Mouse (Mus musculus): ENCODE measurements around the gene Rcan2. TPM values are rescaled to one million over a fixed set of nuclear protein-coding genes. Genes with fewer than 3 reads are reported as not detected.
A peak's percentile ranks its signal among the peaks of the same experiment; 100 is the strongest.

Rcan2 gene
- total and polyA plus RNA-seq, 2 experiments from 2014 or later, result 94.3 to 167 TPM

DNA sequence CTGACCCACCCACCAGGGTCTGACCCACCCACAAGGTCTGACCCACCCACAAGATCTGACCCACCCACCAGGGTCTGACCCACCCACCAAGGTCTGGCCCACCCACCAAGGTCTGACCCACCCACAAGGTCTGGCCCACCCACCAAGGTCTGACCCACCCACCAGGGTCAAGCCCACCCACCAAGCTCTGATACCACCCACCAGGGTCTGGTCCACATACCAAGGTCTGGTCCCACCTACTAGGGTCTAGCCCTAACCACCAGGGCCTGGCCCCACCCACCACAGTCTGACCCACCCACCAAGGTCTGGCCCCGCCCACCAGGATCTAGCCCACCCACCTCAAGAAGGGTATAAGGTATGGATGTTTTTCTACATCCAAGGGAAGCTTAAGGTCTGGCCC, 15.3 kb downstream of the Rcan2 start:
- H3K4me3 ChIP-seq (ENCODE audit: low read depth, low read length), result no peak overlapping the region
- H3K9ac ChIP-seq (replicated peaks; ENCODE audit: low read depth, low read length), result no peak overlapping the region
- H3K4me1 ChIP-seq (ENCODE audit: control insufficient read depth, insufficient read depth), result peaks cover 11% of the 10 kb centered on the region
- no peaks in the 10 kb centered on the region for H3K36me3 ChIP-seq (replicated peaks; ENCODE audit: control insufficient read depth, insufficient read depth, low read length)
- H3K27ac ChIP-seq (ENCODE audit: low read depth), result no peak overlapping the region
- DNase-seq (ENCODE audit: low spot score), result no peak
- ATAC-seq (ENCODE audit: insufficient read depth, low read depth), result no peak; the same call in 1 of the 2 replicates
- no peak for TF ChIP-seq EP300 (IDR thresholded peaks at IDR 0.05; ENCODE audit: low read depth)
- no peak for TF ChIP-seq CTCF (IDR thresholded peaks at IDR 0.05; ENCODE audit: low read depth)
- WGBS, result 67% methylated on average over 1 of the region's 1 CpGs
- no peaks in the 10 kb centered on the region for H3K27me3 ChIP-seq (ENCODE audit: control insufficient read depth, insufficient read depth, low read length)
- H3K4me2 ChIP-seq (ENCODE audit: low read depth, low read length), result no peak overlapping the region
- no peaks in the 10 kb centered on the region for H3K9me3 ChIP-seq (replicated peaks; ENCODE audit: control insufficient read depth, low read length)

DNA sequence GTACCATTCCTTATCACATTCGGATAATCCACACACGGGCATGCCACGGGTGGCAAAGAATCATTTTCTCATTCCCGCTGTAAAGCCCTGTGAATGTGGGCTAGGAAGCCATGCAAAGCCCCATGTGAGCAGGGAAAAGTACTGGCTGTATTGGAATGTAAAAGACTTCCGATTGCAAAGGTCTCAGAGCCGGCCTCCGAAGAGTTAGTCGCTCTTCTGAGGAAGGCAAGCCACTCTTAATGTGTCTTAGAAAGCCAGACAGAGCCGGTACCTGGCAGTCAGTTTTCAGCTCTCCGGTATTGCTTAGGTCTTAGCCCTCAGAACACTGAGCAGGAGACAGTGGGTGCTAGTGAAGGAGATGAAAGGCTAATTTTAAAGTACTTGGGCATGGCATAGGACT, 16.0 kb downstream of the Rcan2 start:
- Histone ChIP-seq H3K36me3 (replicated peaks; ENCODE audit: control insufficient read depth, insufficient read depth, low read length) (no peaks in the 10 kb centered on the region), H3K9ac (replicated peaks; ENCODE audit: low read depth, low read length) (no peak overlapping the region), H3K27ac (ENCODE audit: low read depth) (no peak overlapping the region), H3K27me3 (ENCODE audit: control insufficient read depth, insufficient read depth, low read length) (no peaks in the 10 kb centered on the region), H3K4me1 (ENCODE audit: control insufficient read depth, insufficient read depth) (peaks cover 11% of the 10 kb centered on the region), H3K4me2 (ENCODE audit: low read depth, low read length) (no peak overlapping the region), H3K4me3 (ENCODE audit: low read depth, low read length) (no peak overlapping the region), H3K9me3 (replicated peaks; ENCODE audit: control insufficient read depth, low read length) (no peaks in the 10 kb centered on the region)
- TF ChIP-seq EP300 (IDR thresholded peaks at IDR 0.05; ENCODE audit: low read depth), result no peak
- no peak for TF ChIP-seq CTCF (IDR thresholded peaks at IDR 0.05; ENCODE audit: low read depth)
- DNase-seq (ENCODE audit: low spot score), result no peak
- 67% methylated on average over 10 of the region's 10 CpGs for WGBS
- ATAC-seq (ENCODE audit: insufficient read depth, low read depth), result no peak

DNA sequence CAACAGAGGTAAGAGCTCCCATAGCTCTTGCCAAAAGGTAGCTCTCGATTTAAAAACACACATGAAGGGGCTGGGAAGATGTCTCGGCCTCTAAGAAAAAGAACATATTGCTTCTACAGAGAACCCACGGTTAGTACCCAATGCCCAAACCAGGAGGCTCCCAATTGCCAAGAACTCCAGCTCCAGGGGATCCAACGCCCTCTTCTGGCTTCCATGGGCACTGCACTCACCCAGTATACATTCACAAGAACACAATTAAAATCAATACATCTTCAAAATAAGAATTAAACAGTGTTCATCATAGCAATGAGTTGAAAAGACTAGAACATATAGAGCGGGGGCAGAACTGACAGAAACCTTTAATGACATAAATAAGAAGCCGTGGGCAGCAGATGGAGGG, 17.2 kb downstream of the Rcan2 start:
- TF ChIP-seq CTCF (IDR thresholded peaks at IDR 0.05; ENCODE audit: low read depth) (peak; percentile 28), EP300 (IDR thresholded peaks at IDR 0.05; ENCODE audit: low read depth) (no peak)
- WGBS, result 78% methylated on average over 6 of the region's 6 CpGs
- no peaks in the 10 kb centered on the region for H3K36me3 ChIP-seq (replicated peaks; ENCODE audit: control insufficient read depth, insufficient read depth, low read length)
- H3K9me3 ChIP-seq (replicated peaks; ENCODE audit: control insufficient read depth, low read length), result no peaks in the 10 kb centered on the region
- no peak overlapping the region for H3K4me2 ChIP-seq (ENCODE audit: low read depth, low read length)
- H3K9ac ChIP-seq (replicated peaks; ENCODE audit: low read depth, low read length), result no peak overlapping the region
- H3K4me1 ChIP-seq (ENCODE audit: control insufficient read depth, insufficient read depth), result peaks cover 11% of the 10 kb centered on the region
- DNase-seq (ENCODE audit: low spot score) (no peak), ATAC-seq (ENCODE audit: insufficient read depth, low read depth) (no peak)
- H3K27me3 ChIP-seq (ENCODE audit: control insufficient read depth, insufficient read depth, low read length), result no peaks in the 10 kb centered on the region
- no peak overlapping the region for H3K4me3 ChIP-seq (ENCODE audit: low read depth, low read length)
- no peak overlapping the region for H3K27ac ChIP-seq (ENCODE audit: low read depth)

DNA sequence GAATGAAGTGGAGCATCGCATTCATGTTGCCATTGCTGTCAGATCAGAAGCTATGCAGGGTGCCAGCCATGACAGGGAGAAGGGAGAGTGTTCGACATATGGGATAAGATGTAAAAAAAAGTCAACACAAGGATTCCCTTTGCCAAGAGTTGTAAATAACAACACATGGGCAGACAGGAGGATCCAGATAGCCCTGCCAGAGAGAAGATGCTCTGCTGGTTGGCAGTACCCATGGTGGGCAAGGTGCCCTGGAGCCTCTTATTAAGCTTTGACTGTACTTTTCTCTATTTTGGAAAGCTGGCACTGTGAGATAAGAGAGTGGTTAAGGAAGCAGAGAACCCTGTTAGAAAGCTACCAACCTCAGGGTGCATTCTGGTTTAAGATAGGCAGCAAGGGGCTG, 19.8 kb downstream of the Rcan2 start:
- DNase-seq (ENCODE audit: low spot score) (no peak), ATAC-seq (ENCODE audit: insufficient read depth, low read depth) (no peak)
- no peak for TF ChIP-seq EP300 (IDR thresholded peaks at IDR 0.05; ENCODE audit: low read depth)
- TF ChIP-seq CTCF (IDR thresholded peaks at IDR 0.05; ENCODE audit: low read depth), result no peak
- 88% methylated on average over 2 of the region's 2 CpGs for WGBS
- no peak overlapping the region for H3K27ac ChIP-seq (ENCODE audit: low read depth)
- H3K9me3 ChIP-seq (replicated peaks; ENCODE audit: control insufficient read depth, low read length), result no peaks in the 10 kb centered on the region
- H3K27me3 ChIP-seq (ENCODE audit: control insufficient read depth, insufficient read depth, low read length), result no peaks in the 10 kb centered on the region
- H3K4me1 ChIP-seq (ENCODE audit: control insufficient read depth, insufficient read depth), result 0 out of 2 replicates have a peak, but pooled peaks cover 6% of the 10 kb centered on the region
- H3K9ac ChIP-seq (replicated peaks; ENCODE audit: low read depth, low read length), result no peak overlapping the region
- H3K4me2 ChIP-seq (ENCODE audit: low read depth, low read length), result no peak overlapping the region
- no peaks in the 10 kb centered on the region for H3K36me3 ChIP-seq (replicated peaks; ENCODE audit: control insufficient read depth, insufficient read depth, low read length)
- H3K4me3 ChIP-seq (ENCODE audit: low read depth, low read length), result no peak overlapping the region

DNA sequence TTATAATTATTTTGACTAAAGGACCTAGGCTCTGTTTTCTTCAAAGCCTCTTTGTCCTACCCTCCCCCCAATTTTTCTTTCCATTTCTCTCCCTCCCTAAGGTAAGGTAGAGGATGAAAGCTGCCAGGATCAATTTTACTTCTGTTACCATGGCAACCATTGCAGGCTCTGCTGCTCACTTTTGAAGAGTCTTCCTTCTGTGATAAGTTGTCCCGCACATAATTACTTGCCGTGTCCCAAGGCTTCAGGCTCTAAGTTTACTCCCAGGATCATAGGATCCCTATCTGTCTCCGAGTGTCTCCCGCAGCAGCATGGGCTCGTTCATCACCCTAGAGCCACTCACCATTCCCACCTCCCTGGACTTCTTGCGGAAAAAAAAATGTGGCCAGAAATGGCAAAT, 21.1 kb downstream of the Rcan2 start:
- H3K36me3 ChIP-seq (replicated peaks; ENCODE audit: control insufficient read depth, insufficient read depth, low read length), result no peaks in the 10 kb centered on the region
- no peak for DNase-seq (ENCODE audit: low spot score)
- no peaks in the 10 kb centered on the region for H3K27me3 ChIP-seq (ENCODE audit: control insufficient read depth, insufficient read depth, low read length)
- no peaks in the 10 kb centered on the region for H3K9me3 ChIP-seq (replicated peaks; ENCODE audit: control insufficient read depth, low read length)
- H3K27ac ChIP-seq (ENCODE audit: low read depth), result no peak overlapping the region
- 74% methylated on average over 6 of the region's 6 CpGs for WGBS
- H3K4me1 ChIP-seq (ENCODE audit: control insufficient read depth, insufficient read depth), result peaks cover 6% of the 10 kb centered on the region; the same call in 1 of the 2 replicates
- no peak overlapping the region for H3K4me2 ChIP-seq (ENCODE audit: low read depth, low read length)
- H3K9ac ChIP-seq (replicated peaks; ENCODE audit: low read depth, low read length), result no peak overlapping the region
- no peak for ATAC-seq (ENCODE audit: insufficient read depth, low read depth)
- H3K4me3 ChIP-seq (ENCODE audit: low read depth, low read length), result no peak overlapping the region
- TF ChIP-seq CTCF (IDR thresholded peaks at IDR 0.05; ENCODE audit: low read depth), result no peak
- no peak for TF ChIP-seq EP300 (IDR thresholded peaks at IDR 0.05; ENCODE audit: low read depth)

DNA sequence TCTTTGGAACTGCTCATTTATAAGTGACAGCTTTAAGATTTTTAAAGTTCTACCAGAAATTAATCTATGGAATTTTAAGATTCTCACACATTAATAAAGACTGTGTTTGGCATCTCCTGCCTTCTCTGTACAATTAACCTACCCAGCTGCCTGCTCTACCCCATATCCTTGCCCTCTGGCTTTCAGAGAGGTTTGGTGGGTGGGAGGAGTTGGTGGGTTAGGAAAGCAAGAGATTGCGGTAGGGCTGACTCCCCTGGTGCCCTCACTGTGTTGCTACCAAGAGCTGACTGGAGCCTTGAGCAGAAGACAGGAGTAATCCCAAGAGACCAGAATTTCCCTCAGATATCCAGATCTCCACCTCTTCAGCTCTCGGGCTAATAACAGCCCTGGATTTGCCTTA, 21.5 kb downstream of the Rcan2 start:
- Histone ChIP-seq H3K27me3 (ENCODE audit: control insufficient read depth, insufficient read depth, low read length) (no peaks in the 10 kb centered on the region), H3K4me3 (ENCODE audit: low read depth, low read length) (no peak overlapping the region), H3K27ac (ENCODE audit: low read depth) (0 out of 2 replicates have a peak overlapping the region, but pooled peaks have one; percentile 9), H3K4me1 (ENCODE audit: control insufficient read depth, insufficient read depth) (peaks cover 6% of the 10 kb centered on the region; the same call in 1 of the 2 replicates), H3K9me3 (replicated peaks; ENCODE audit: control insufficient read depth, low read length) (no peaks in the 10 kb centered on the region), H3K4me2 (ENCODE audit: low read depth, low read length) (no peak overlapping the region), H3K36me3 (replicated peaks; ENCODE audit: control insufficient read depth, insufficient read depth, low read length) (no peaks in the 10 kb centered on the region), H3K9ac (replicated peaks; ENCODE audit: low read depth, low read length) (no peak overlapping the region)
- 52% methylated on average over 2 of the region's 2 CpGs for WGBS
- TF ChIP-seq CTCF (IDR thresholded peaks at IDR 0.05; ENCODE audit: low read depth) (no peak), EP300 (IDR thresholded peaks at IDR 0.05; ENCODE audit: low read depth) (no peak)
- no peak for DNase-seq (ENCODE audit: low spot score)
- no peak for ATAC-seq (ENCODE audit: insufficient read depth, low read depth)
